Mouse (Mus musculus): ENCODE data around the gene Pak3.

Gene Pak3

GRCm38 (mm10) chrX:143664221-143665150 is 146.1 kb downstream of the Pak3 start:
- DNase-seq, result peak; percentile 70

- no peak for DNase-seq
Measured at GRCm38 (mm10) chrX:143665771-143666170, 147.4 kb downstream of the Pak3 start.

GRCm38 (mm10) chrX:143666991-143667390 is 148.6 kb downstream of the Pak3 start:
- DNase-seq, result no peak

GRCm38 (mm10) chrX:143668242-143668641 is 149.9 kb downstream of the Pak3 start:
- peak; percentile 21 for DNase-seq

- no peak for DNase-seq
Measured at GRCm38 (mm10) chrX:143678566-143678965, 160.2 kb downstream of the Pak3 start.

GRCm38 (mm10) chrX:143722250-143722649 is 203.9 kb downstream of the Pak3 start:
- no peak for DNase-seq

GRCm38 (mm10) chrX:143725411-143725810 is 207.0 kb downstream of the Pak3 start:
- no peak for DNase-seq

- DNase-seq, result no peak
Measured at GRCm38 (mm10) chrX:143736035-143736434, 217.6 kb downstream of the Pak3 start.

DNA sequence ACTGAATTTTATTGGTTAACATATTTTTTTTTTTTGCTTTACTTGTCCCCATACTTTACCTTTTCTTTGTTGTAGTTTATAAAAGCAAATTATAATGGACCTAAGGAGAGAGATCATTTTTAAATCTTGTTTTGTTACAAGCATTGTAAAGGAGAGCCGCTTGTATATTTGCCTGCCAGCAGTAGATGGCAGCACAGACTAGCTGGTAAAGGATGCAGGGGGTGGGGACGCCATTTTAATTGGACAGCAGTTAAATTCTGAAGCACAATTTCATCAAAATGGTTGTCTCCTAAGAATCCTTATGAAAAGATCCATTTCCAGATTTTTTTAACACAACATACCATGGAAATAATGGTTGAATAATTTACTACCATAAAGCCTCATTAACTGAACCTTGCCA is 220.8 kb downstream of the Pak3 start:
- peak; percentile 5 for DNase-seq

DNA sequence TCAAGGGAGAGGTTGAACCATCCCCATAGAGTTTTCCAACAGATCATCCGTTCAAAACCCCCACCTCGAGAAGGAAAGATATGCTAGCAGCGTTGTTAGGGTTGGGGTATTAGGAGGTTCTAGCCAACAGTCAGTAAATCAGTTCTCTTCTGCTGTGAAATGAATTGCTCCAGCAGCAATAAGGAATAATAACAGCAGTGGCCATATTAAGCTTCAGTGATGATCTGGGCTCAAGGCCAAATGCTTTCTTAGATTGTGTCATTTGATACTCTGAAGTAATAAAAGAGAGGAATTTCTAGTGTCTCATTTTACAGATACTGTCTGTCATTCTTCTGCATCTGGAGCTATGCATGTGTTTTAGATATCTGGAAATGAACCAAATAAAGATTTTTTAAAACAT is 244.2 kb downstream of the Pak3 start:
- DNase-seq, result peak; percentile 2

DNA sequence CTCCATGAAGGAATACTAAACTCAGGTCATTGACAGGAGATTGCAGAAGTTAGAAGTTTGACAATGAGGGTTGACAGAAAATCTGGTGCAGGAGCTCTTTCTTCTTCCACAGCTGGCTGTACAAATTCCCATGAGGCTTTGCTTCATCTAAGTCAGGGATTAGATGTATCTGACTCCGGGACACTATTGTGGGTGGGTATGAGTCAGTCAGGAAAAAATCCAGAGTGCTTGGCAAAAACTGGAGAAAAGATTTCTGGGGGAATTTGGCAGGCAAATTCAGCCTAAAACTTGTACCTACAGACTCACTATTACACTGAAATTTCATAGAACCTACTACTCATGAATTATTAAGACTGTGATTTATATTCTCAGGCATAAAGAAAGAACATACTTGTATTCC is 297.6 kb downstream of the Pak3 start:
- DNase-seq, result no peak

DNA sequence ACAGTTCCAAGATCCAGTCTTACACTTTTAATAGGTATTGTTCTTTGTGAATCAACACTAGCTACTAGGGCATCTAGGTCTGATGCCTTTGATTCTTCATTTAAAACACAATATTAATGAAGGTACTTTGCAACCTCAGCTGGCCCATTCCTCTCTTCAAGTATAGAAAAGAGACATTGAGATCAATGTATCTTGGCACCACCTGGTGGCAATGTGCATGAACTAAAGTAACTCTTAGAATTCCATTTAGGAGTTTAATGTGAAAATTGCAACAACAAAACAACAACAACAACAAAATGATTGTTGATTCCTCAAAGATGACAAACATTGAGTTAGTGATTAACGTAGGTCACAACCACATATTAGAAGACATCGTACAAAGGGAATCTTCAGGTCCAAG is 300.6 kb downstream of the Pak3 start:
- no peak for DNase-seq

DNA sequence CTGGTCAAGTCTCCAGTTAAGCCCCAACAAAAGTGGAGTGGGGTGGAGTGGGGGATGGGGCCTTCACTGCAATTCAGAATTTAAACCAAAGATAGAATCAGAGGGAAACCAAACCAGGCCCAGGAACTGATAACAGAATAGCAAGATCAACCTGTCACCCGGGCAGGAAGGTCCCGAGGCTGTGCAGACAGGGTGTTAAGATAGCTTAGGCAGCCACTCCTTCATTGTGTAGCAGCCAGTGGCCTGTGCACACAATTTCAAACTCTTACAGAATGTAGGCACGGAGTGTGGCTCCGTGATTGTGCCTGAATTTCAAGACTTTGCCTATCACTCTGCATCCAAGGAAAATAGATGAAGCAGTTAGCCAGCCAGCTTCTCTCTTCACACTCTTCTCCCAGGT is 308.1 kb downstream of the Pak3 start:
- no peak for DNase-seq

GRCm38 (mm10) chrX:143827212-143827611 is 308.8 kb downstream of the Pak3 start, which contains the start of gene Capn6:
Gene Capn6, minus strand, starts transcription at chrX:143827414.
- no peak for DNase-seq

GRCm38 (mm10) chrX:143846637-143847036 is 328.2 kb downstream of the Pak3 start:
- DNase-seq, result no peak
